Mouse (Mus musculus): Measurements from ENCODE around the gene Pcdh15.

- no peak for TF ChIP-seq CTCF (conservative IDR thresholded peaks at IDR 0.05; ENCODE audit: insufficient read depth, insufficient read length, low read depth, low read length)
- TF ChIP-seq POLR2A (IDR thresholded peaks at IDR 0.05; ENCODE audit: low read depth, low read length) = no peak
Observed at GRCm38 (mm10) chr10:73733246-73733645, 634.1 kb downstream of the Pcdh15 start.
